Mouse (Mus musculus) stomach, embryonic 16.5 days (tissue): ENCODE measurements around the gene Plce1. TPM values are rescaled to one million over a fixed set of nuclear protein-coding genes. Genes with fewer than 3 reads are reported as not detected.

ENCODE experiments used
- ATAC-seq: fragments of 200-750 bp; cut with Nextera tagmentation; 2 replicates; pipeline ENCODE4 v1.8.0; 2017; ENCODE audit warnings: moderate number of reproducible peaks, moderate TSS enrichment; ENCODE audit not compliant: insufficient read depth, low FRiP score
- H3K27ac ChIP-seq: fragments of 300-500 bp; sonication (generic); 2 replicates; pipeline ENCODE4 v1.5.1; 2014; ENCODE audit warnings: low read length
- H3K27me3 ChIP-seq: fragments of 300-500 bp; sonication (generic); 2 replicates; pipeline ENCODE4 v1.6.1; 2014; ENCODE audit warnings: low read length, control low read depth, mixed read lengths; ENCODE audit not compliant: control insufficient read depth, insufficient read depth
- H3K36me3 ChIP-seq: fragments of 300-500 bp; sonication (generic); 2 replicates; pipeline ENCODE4 v1.6.1; 2014; ENCODE audit warnings: low read length; ENCODE audit not compliant: control insufficient read depth, insufficient read depth
- H3K4me1 ChIP-seq: fragments of 300-500 bp; sonication (generic); 2 replicates; pipeline ENCODE4 v1.6.1; 2014; ENCODE audit warnings: low read length, control low read depth, mixed read lengths; ENCODE audit not compliant: control insufficient read depth, insufficient read depth
- H3K4me2 ChIP-seq: fragments of 300-500 bp; sonication (generic); 2 replicates; pipeline ENCODE4 v1.6.1; 2014; ENCODE audit warnings: low read depth, low read length, mixed read lengths
- H3K4me3 ChIP-seq: fragments of 300-500 bp; sonication (generic); replicated peaks from 2 replicates; pipeline ENCODE4 v1.5.1; 2014; ENCODE audit warnings: mild to moderate bottlenecking, low read length
- H3K9ac ChIP-seq: fragments of 300-500 bp; sonication (generic); 2 replicates; pipeline ENCODE4 v1.6.1; 2014; ENCODE audit warnings: low read length
- H3K9me3 ChIP-seq: fragments of 300-500 bp; sonication (generic); replicated peaks from 2 replicates; pipeline ENCODE4 v1.6.1; 2016; ENCODE audit warnings: low read length, control low read depth; ENCODE audit not compliant: control insufficient read depth
- WGBS: fragments of 180-500 bp; shearing (Covaris S2); extraction: QIAGEN DNeasy Blood & Tissue Kit; methylation state at CpG from one replicate; pipeline ENCODE4 v1.1.7; 2014; 5-methylcytosine and 5-hydroxymethylcytosine counted together
- polyA plus RNA-seq: library from polyadenylated mRNA; unstranded; fragments of >200 nt; fragmentation: Nextera tagmentation; extraction: Ambion mirVana; gene quantifications from 2 replicates; pipeline ENCODE4 v1.2.1, GENCODE M21; 2015

Gene Plce1
- polyA plus RNA-seq, 1 experiment from 2014 or later = 8.5 TPM

DNA sequence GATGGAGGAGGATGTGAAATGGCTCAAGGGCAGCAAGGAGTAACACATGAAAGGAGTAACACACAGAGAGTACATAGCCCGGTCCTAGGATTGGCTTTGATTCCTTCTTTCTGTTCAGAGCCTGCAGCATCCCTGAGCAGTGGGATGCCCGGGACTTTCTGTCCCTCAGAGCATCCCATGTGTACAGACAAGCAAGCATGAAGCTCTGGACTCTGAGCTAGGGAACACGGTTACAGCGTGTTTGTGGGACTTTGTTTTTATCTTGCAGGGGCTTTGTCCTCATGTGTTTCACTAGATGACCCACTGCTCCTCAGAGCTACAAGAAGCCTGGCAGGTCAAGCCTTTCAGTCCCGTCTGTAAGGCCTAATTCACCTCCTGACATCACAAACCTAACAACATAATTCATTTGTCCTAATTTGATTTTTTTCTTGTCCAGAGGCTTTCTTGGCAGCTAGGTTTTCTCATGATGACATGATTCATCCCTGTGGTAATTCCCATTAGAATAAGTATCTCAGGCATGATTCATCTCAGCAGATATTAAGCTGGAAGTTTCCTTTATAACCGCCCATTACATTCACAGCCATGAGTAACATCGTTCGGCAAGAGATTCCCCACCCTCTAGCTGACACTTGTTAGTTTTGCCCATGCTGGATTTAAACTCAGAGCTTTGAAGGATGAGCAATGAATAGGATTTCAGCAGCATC, 128.2 kb downstream of the Plce1 start:
- H3K27me3 ChIP-seq = no peaks in the 10 kb centered on the region
- WGBS = 78% methylated on average over 8 of the region's 8 CpGs
- no peak for ATAC-seq
- H3K27ac ChIP-seq = no peak overlapping the region
- no peaks in the 10 kb centered on the region for H3K36me3 ChIP-seq
- no peaks in the 10 kb centered on the region for H3K9me3 ChIP-seq
- no peak overlapping the region for H3K4me2 ChIP-seq
- peaks cover 2% of the 10 kb centered on the region; the same call in 1 of the 2 replicates for H3K4me1 ChIP-seq
- no peak overlapping the region for H3K9ac ChIP-seq
- H3K4me3 ChIP-seq = no peak overlapping the region

GRCm38 (mm10) chr19:38610291-38610690, 129.4 kb downstream of the Plce1 start:
- Histone ChIP-seq H3K36me3 (no peaks in the 10 kb centered on the region), H3K9ac (no peak overlapping the region), H3K27me3 (no peaks in the 10 kb centered on the region), H3K4me2 (no peak overlapping the region), H3K4me1 (peaks cover 4% of the 10 kb centered on the region; the same call in 1 of the 2 replicates), H3K27ac (no peak overlapping the region), H3K9me3 (no peaks in the 10 kb centered on the region), H3K4me3 (no peak overlapping the region)
- WGBS = 79% methylated on average over 2 of the region's 2 CpGs
- ATAC-seq = no peak

- no peak overlapping the region for H3K27ac ChIP-seq
- no peaks in the 10 kb centered on the region for H3K27me3 ChIP-seq
- H3K4me3 ChIP-seq = no peak overlapping the region
- H3K36me3 ChIP-seq = no peaks in the 10 kb centered on the region
- H3K9me3 ChIP-seq = no peaks in the 10 kb centered on the region
- H3K4me2 ChIP-seq = no peak overlapping the region
- no peak overlapping the region for H3K9ac ChIP-seq
- no peak for ATAC-seq
- peaks cover 4% of the 10 kb centered on the region; the same call in 1 of the 2 replicates for H3K4me1 ChIP-seq
- WGBS = 76% methylated on average over 8 of the region's 8 CpGs
Measured at GRCm38 (mm10) chr19:38610809-38611208, 129.9 kb downstream of the Plce1 start.

DNA sequence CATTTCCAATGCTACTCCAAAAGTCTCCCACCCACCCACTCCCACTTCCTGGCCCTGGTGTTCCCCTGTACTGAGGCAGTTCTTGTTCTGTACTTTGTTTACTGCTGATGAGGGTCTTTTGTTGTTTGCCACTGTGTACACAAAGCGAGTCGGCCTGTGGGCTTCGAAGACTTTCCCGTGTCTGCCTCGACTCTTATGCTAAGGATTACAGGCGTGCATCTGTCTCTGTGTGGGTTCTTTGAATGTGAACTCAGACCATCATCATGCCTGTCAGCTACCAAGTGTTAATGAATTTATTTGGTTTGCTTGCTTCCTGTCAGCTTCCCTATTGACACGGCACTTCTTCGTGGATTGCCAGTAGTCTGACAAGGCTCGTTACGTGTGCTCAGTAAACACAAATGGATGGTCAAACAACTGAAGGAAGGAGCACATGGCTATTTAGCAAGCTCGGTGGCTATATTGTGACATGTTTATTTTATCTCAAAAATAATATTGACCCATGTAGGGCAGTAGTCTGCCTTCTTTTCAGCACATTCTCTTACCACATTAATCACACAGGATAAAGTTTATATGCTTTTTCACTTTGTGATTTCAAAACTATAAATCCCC, 133.3 kb downstream of the Plce1 start:
- 48% methylated on average over 11 of the region's 11 CpGs for WGBS
- no peaks in the 10 kb centered on the region for H3K27me3 ChIP-seq
- H3K4me2 ChIP-seq = no peak overlapping the region
- 0 out of 2 replicates have a peak overlapping the region, but pooled peaks have one; percentile 6 for H3K27ac ChIP-seq
- H3K4me3 ChIP-seq = no peak overlapping the region
- no peak overlapping the region for H3K9ac ChIP-seq
- ATAC-seq = no peak
- peaks cover 4% of the 10 kb centered on the region; the same call in 1 of the 2 replicates for H3K4me1 ChIP-seq
- no peaks in the 10 kb centered on the region for H3K9me3 ChIP-seq
- no peaks in the 10 kb centered on the region for H3K36me3 ChIP-seq

DNA sequence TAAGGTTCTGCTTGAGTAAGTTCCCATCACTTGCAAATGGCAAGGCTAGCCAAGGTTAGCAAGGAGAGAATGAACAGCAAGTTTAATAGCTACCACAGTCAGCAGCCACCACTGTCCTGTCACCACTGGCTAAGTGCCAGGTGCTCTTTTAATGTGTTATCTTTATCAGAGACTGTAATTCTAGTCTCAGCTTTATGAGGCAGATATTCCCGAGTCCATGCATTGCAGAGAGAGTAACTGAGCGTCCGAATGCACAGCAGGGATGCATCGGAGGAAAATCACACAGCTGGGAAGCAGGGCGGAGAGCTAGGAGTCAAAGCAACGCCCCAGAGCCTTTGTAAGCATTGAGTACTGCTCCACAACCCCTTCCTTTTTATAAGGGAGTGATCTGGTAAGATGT, 134.4 kb downstream of the Plce1 start:
- no peak for ATAC-seq
- Histone ChIP-seq H3K36me3 (no peaks in the 10 kb centered on the region), H3K4me1 (peaks cover 4% of the 10 kb centered on the region; the same call in 1 of the 2 replicates), H3K4me3 (no peak overlapping the region), H3K27me3 (no peaks in the 10 kb centered on the region), H3K9ac (no peak overlapping the region), H3K4me2 (no peak overlapping the region), H3K27ac (no peak overlapping the region), H3K9me3 (no peaks in the 10 kb centered on the region)
- WGBS = 58% methylated on average over 6 of the region's 6 CpGs

DNA sequence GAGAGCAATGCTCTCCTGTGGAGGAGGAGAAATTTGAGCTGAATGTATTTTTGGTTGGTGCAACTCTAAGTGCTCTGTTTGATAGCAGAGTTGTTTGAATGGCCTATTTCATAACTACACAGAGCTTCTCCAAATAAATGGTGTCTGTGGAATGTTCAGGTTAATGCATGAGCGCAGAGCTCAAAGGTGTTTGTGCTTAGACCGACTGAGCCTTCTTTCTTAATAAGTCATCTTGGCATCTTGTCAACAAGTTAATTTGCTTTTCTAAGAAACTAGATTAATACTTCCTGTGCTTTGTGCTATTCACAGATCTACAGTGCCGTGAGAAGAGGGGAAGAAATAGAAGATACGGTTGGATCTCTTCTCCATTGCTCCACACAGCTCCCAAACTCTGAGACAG, 139.2 kb downstream of the Plce1 start:
- WGBS = 40% methylated on average over 4 of the region's 4 CpGs
- H3K4me2 ChIP-seq = no peak overlapping the region
- no peaks in the 10 kb centered on the region for H3K27me3 ChIP-seq
- ATAC-seq = no peak
- no peaks in the 10 kb centered on the region for H3K36me3 ChIP-seq
- H3K9ac ChIP-seq = no peak overlapping the region
- H3K4me3 ChIP-seq = no peak overlapping the region
- H3K4me1 ChIP-seq = no peaks in the 10 kb centered on the region
- H3K9me3 ChIP-seq = no peaks in the 10 kb centered on the region
- H3K27ac ChIP-seq = no peak overlapping the region

DNA sequence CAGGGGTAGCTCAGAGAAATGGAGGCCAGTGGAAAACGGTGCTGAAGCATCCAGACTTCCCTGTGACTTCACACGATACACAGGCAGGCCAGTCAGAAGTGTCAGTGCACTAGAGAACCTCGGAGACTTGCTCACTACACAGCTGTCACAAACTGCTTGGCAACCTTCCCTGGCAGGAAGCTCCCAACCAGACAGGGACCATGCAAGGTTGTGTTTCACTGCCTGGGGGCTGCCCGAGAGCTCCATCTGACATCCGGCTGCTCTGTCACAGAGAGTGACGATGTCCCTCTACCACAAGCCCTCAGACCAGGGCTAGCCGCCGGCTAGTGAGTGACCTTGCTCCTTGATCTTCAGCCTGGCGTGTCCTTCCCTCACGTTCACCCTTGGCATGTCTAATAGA, 140.6 kb downstream of the Plce1 start:
- 80% methylated on average over 10 of the region's 10 CpGs for WGBS

DNA sequence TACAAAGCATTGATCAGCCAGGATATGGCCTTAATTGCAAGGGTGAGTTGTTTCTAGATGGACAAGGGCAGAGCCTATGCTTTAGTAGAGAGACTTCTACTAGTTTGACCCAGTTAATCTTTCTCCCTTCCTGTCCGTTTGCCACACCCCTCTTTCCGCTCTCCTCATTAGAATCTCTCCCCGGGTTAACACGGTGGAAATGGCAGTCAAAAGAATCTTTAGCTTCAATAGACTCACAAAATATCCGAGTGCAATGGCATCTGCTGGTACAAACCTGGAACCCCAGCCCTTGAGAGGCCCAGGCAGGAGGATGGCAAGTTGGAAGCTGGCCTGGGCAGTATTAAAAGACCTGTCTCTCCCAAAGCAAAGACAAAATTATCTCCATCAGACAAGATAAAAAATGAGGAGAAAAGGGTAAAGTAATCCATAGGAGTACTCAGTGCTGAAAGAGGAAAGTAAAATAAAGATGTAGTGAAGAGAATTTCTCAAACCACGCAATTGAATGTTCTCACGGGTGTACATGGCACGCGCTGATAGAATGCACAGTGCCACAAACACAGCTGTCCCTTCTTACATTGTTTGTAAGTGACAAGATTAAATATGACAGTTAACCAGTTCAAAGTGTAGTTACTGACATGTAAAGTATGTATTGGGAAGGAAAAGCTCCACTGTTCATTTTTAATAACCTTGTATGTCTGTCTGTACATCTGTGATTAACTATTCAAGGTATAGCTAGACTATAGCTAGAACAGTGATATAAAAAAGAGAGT, 145.5 kb downstream of the Plce1 start:
- Histone ChIP-seq H3K27me3 (no peaks in the 10 kb centered on the region), H3K36me3 (no peaks in the 10 kb centered on the region), H3K4me2 (no peak overlapping the region), H3K4me1 (peaks cover 9% of the 10 kb centered on the region), H3K9me3 (no peaks in the 10 kb centered on the region), H3K9ac (no peak overlapping the region), H3K27ac (no peak overlapping the region), H3K4me3 (no peak overlapping the region)
- no peak for ATAC-seq
- WGBS = 64% methylated on average over 9 of the region's 9 CpGs

More for the DNA sequence above, 140.6 kb downstream of the Plce1 start:
- no peaks in the 10 kb centered on the region for H3K36me3 ChIP-seq
- H3K4me3 ChIP-seq = no peak overlapping the region
- H3K4me2 ChIP-seq = no peak overlapping the region
- ATAC-seq = no peak
- H3K27ac ChIP-seq = no peak overlapping the region
- H3K4me1 ChIP-seq = peaks cover 6% of the 10 kb centered on the region
- no peaks in the 10 kb centered on the region for H3K9me3 ChIP-seq
- H3K9ac ChIP-seq = no peak overlapping the region
- H3K27me3 ChIP-seq = no peaks in the 10 kb centered on the region
